Mouse (Mus musculus): Measurements from ENCODE around the gene Ank3. TPM values are rescaled to one million over a fixed set of nuclear protein-coding genes. Genes with fewer than 3 reads are reported as not detected.

The Ank3 gene
- polyA plus RNA-seq, 1 experiment, result 1.2 TPM

DNA sequence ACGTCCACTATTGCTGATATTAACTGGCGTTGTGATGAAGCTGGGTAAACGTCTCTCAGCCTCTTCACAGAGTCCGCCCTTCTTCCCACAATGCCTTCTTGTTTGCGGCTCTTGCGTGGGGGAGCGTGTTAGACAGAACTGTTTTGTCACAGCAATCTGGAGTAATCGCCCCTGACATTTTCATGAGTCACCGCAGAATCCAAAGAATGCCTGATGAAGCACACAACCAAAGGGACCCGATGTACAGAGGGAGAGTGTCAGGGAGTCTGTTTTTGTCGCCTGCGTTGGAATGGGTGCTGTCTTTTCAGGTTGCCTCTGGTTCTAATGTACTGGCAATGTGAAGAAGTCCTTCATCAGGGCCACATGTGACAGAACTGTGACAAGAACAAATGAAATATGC lies 181.0 kb downstream of the Ank3 start:
- no peak overlapping the region for H3K27ac ChIP-seq (ENCODE audit: insufficient read depth, low read length)
- H3K36me3 ChIP-seq (ENCODE audit: control insufficient read depth, insufficient read depth, low read length), result no peaks in the 10 kb centered on the region
- WGBS, result 83% methylated on average over 12 of the region's 12 CpGs
- no peaks in the 10 kb centered on the region for H3K4me1 ChIP-seq (ENCODE audit: control insufficient read depth, insufficient read depth, insufficient read length)
- TF ChIP-seq CTCF (IDR thresholded peaks at IDR 0.05; ENCODE audit: extremely low read depth, insufficient read depth, insufficient read length, insufficient replicate concordance), result no peak
- TF ChIP-seq POLR2A (IDR thresholded peaks at IDR 0.05; ENCODE audit: low read depth, low read length), result no peak
- H3K27me3 ChIP-seq (ENCODE audit: control insufficient read depth, insufficient read depth, low read length), result no peaks in the 10 kb centered on the region
- H3K4me3 ChIP-seq (ENCODE audit: extremely low read depth, insufficient read depth, insufficient read length), result no peak overlapping the region
- DNase-seq (ENCODE audit: low read depth in 1 of 2, low spot score in 2 of 2), result no peak

DNA sequence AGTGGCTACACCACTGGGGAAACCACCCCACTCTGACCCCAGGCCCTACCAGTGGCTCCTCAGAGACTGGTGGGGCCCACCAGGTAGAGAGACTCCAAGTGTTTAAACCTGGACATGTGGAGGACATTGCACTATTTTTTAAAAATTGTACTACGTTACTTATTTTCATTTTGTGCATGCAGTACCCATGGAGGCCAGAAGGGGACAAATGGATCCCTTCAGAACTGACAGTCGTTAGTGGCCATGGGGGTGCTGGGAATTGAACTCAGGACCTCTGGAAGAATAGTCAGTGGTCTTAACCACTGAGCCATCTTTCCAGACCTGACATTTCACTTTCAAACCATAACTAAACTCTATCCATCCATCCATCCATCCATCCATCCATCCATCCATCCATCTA lies 183.0 kb downstream of the Ank3 start:
- no peak for DNase-seq (ENCODE audit: low read depth in 1 of 2, low spot score in 2 of 2)
- WGBS, result 88% methylated on average over 2 of the region's 2 CpGs
- TF ChIP-seq POLR2A (IDR thresholded peaks at IDR 0.05; ENCODE audit: low read depth, low read length), result no peak
- no peak for TF ChIP-seq CTCF (IDR thresholded peaks at IDR 0.05; ENCODE audit: extremely low read depth, insufficient read depth, insufficient read length, insufficient replicate concordance)
- Histone ChIP-seq H3K36me3 (ENCODE audit: control insufficient read depth, insufficient read depth, low read length) (no peaks in the 10 kb centered on the region), H3K4me3 (ENCODE audit: extremely low read depth, insufficient read depth, insufficient read length) (no peak overlapping the region), H3K27ac (ENCODE audit: insufficient read depth, low read length) (no peak overlapping the region), H3K27me3 (ENCODE audit: control insufficient read depth, insufficient read depth, low read length) (no peaks in the 10 kb centered on the region), H3K4me1 (ENCODE audit: control insufficient read depth, insufficient read depth, insufficient read length) (no peaks in the 10 kb centered on the region)

DNA sequence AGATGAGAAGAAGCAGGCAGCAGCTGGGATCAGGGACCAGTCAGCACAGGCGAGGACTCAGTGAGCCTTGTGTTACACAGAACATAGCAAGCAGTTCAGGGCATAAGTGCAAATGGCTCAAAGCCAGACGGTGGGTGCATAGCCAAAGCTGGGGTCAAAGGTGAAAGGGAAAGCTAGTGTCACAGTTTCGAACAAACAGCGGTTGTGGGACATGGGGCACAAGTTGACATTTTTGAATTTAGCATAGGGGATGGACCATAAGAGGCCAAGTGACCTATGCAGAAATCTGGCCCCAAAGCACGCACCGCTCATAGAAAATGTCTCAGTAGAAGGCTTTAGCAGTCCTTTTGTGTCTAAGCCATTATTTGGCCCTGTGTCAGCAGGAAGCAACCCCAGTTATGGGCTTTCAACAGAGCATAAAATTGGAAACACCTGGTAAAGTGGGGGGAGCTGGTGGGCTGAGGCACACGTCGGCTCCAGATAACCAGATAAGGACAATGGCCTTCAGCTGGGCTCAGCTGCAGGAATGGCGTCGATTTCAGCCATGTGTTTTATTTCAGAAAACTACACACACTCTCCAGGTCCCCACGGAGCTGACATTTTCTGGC lies 185.4 kb downstream of the Ank3 start:
- H3K27me3 ChIP-seq (ENCODE audit: control insufficient read depth, insufficient read depth, low read length), result no peaks in the 10 kb centered on the region
- DNase-seq (ENCODE audit: low read depth in 1 of 2, low spot score in 2 of 2), result no peak
- no peak overlapping the region for H3K27ac ChIP-seq (ENCODE audit: insufficient read depth, low read length)
- H3K4me3 ChIP-seq (ENCODE audit: extremely low read depth, insufficient read depth, insufficient read length), result no peak overlapping the region
- no peaks in the 10 kb centered on the region for H3K36me3 ChIP-seq (ENCODE audit: control insufficient read depth, insufficient read depth, low read length)
- TF ChIP-seq CTCF (IDR thresholded peaks at IDR 0.05; ENCODE audit: extremely low read depth, insufficient read depth, insufficient read length, insufficient replicate concordance), result no peak
- no peak for TF ChIP-seq POLR2A (IDR thresholded peaks at IDR 0.05; ENCODE audit: low read depth, low read length)
- no peaks in the 10 kb centered on the region for H3K4me1 ChIP-seq (ENCODE audit: control insufficient read depth, insufficient read depth, insufficient read length)
- whole genome bisulfite sequencing, result 69% methylated on average over 11 of the region's 11 CpGs

DNA sequence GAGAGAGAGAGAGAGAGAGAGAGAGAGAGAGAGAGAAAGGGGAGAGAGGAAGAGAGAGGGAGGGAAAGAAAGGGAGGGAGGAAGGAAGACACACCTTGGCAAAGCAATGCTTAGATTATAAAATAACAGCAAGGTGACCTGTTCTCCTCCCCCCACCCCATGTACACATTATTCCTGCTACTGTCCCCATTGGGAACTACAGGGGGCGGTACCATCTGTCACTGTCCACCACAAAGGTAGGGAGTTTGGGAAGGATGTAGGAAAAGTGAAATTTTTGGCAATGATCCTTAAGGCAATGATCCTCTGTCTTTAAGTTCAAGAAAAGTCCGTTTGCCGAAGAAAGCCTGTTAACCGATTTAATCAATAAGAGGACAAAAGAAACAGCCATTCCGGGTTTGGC lies 186.0 kb downstream of the Ank3 start:
- TF ChIP-seq POLR2A (IDR thresholded peaks at IDR 0.05; ENCODE audit: low read depth, low read length), result no peak
- no peak for TF ChIP-seq CTCF (IDR thresholded peaks at IDR 0.05; ENCODE audit: extremely low read depth, insufficient read depth, insufficient read length, insufficient replicate concordance)
- no peak for DNase-seq (ENCODE audit: low read depth in 1 of 2, low spot score in 2 of 2)
- no peaks in the 10 kb centered on the region for H3K4me1 ChIP-seq (ENCODE audit: control insufficient read depth, insufficient read depth, insufficient read length)
- 89% methylated on average over 5 of the region's 5 CpGs for WGBS
- no peaks in the 10 kb centered on the region for H3K27me3 ChIP-seq (ENCODE audit: control insufficient read depth, insufficient read depth, low read length)
- H3K4me3 ChIP-seq (ENCODE audit: extremely low read depth, insufficient read depth, insufficient read length), result no peak overlapping the region
- no peak overlapping the region for H3K27ac ChIP-seq (ENCODE audit: insufficient read depth, low read length)
- H3K36me3 ChIP-seq (ENCODE audit: control insufficient read depth, insufficient read depth, low read length), result no peaks in the 10 kb centered on the region

DNA sequence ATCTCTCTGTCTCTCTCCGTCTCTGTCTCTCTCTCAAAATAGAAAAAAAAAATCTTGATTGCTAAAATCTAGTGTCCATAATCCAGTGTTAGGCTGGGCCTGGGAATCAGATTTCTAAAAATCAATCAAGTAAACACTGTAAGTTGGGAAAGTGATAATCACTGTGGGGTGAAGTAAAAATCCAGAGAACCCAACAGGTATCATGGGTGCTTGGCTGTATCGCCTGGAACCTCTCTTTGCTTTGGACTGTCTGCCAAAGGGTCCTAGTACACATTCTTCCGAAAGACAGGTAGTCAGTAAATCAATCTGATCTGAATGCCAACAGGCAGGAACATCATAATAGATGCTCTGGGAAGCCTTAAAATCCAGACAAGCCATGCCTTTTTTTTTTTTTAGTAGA lies 186.7 kb downstream of the Ank3 start:
- Histone ChIP-seq H3K27ac (ENCODE audit: insufficient read depth, low read length) (no peak overlapping the region), H3K4me3 (ENCODE audit: extremely low read depth, insufficient read depth, insufficient read length) (no peak overlapping the region)
- WGBS, result 89% methylated on average over 3 of the region's 3 CpGs

DNA sequence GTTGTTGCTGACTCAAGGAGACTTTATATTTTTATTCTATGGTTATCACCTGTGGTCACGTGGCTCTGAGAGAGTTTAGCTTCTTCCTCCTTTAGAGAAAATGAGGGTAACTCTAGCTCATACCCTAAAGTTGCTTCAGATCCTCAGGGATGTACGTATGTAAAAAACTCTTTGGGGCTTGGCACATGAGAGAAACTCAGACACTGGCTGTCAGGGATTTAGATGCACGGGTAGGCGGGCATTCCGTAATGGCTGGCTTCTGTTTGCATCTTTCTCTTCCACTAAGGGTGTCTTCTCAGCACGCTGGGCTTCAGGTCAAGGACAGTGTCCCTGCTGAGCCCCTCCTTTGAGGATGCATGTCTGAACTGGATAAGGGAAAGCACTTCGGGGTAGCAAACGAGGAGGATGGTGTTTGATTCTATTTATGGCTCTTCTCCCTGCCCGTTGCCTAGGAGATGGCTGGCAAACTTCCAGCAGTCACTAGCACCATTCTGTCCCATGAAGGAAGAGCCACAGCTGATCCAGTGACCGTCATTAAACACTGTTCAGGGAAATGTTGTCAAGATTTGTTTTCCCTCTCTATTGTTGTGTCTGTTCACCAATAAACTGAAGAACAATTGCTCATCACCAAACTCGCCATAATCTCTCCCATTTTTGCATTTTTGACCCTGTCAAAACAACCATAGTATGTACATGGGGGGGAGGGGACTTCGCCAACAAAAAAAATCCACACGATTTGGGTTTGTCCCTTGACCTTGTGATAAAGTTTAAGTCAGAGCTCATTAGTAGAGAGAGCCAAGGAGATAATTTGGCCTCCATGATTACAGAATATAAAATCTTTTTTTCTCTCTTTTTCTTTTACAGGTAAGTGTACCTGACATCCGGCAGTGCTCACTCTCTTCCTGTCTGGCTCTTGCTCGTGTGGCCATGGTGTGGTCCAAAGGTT lies 195.9 kb downstream of the Ank3 start:
- whole genome bisulfite sequencing, result 61% methylated on average over 15 of the region's 15 CpGs
- TF ChIP-seq POLR2A (IDR thresholded peaks at IDR 0.05; ENCODE audit: low read depth, low read length), result no peak
- no peak for TF ChIP-seq CTCF (IDR thresholded peaks at IDR 0.05; ENCODE audit: extremely low read depth, insufficient read depth, insufficient read length, insufficient replicate concordance)
- Histone ChIP-seq H3K27me3 (ENCODE audit: control insufficient read depth, insufficient read depth, low read length) (no peaks in the 10 kb centered on the region), H3K4me3 (ENCODE audit: extremely low read depth, insufficient read depth, insufficient read length) (no peak overlapping the region), H3K36me3 (ENCODE audit: control insufficient read depth, insufficient read depth, low read length) (no peaks in the 10 kb centered on the region), H3K4me1 (ENCODE audit: control insufficient read depth, insufficient read depth, insufficient read length) (no peaks in the 10 kb centered on the region), H3K27ac (ENCODE audit: insufficient read depth, low read length) (no peak overlapping the region)
- no peak for DNase-seq (ENCODE audit: low read depth in 1 of 2, low spot score in 2 of 2)

More for the DNA sequence above, 186.7 kb downstream of the Ank3 start:
- Histone ChIP-seq H3K4me1 (ENCODE audit: control insufficient read depth, insufficient read depth, insufficient read length) (no peaks in the 10 kb centered on the region), H3K36me3 (ENCODE audit: control insufficient read depth, insufficient read depth, low read length) (no peaks in the 10 kb centered on the region), H3K27me3 (ENCODE audit: control insufficient read depth, insufficient read depth, low read length) (no peaks in the 10 kb centered on the region)
- TF ChIP-seq CTCF (IDR thresholded peaks at IDR 0.05; ENCODE audit: extremely low read depth, insufficient read depth, insufficient read length, insufficient replicate concordance) (no peak), POLR2A (IDR thresholded peaks at IDR 0.05; ENCODE audit: low read depth, low read length) (no peak)
- DNase-seq (ENCODE audit: low read depth in 1 of 2, low spot score in 2 of 2), result no peak

DNA sequence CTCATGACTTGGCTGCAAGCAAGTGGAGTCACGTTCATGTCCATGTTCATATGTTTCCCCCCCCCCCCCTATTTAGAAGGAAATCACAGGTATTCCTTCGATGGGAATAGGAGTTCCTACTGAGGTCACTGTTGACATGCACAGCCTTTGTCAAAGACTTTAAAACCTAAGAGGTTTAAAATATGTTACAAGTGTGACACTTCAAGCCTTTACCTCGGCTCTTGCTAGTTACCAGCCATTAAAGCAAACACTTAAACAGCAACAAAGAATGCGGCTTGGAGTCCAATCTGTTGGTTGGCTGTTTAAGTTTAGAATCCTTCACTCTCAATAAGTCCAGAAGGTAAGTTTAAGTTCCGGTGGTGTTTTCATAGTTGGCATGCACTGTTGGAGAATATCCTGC lies 196.9 kb downstream of the Ank3 start:
- no peak for DNase-seq (ENCODE audit: low read depth in 1 of 2, low spot score in 2 of 2)
- H3K27me3 ChIP-seq (ENCODE audit: control insufficient read depth, insufficient read depth, low read length), result no peaks in the 10 kb centered on the region
- H3K4me1 ChIP-seq (ENCODE audit: control insufficient read depth, insufficient read depth, insufficient read length), result no peaks in the 10 kb centered on the region
- H3K4me3 ChIP-seq (ENCODE audit: extremely low read depth, insufficient read depth, insufficient read length), result no peak overlapping the region
- TF ChIP-seq POLR2A (IDR thresholded peaks at IDR 0.05; ENCODE audit: low read depth, low read length) (no peak), CTCF (IDR thresholded peaks at IDR 0.05; ENCODE audit: extremely low read depth, insufficient read depth, insufficient read length, insufficient replicate concordance) (no peak)
- 84% methylated on average over 5 of the region's 5 CpGs for WGBS
- H3K27ac ChIP-seq (ENCODE audit: insufficient read depth, low read length), result no peak overlapping the region
- H3K36me3 ChIP-seq (ENCODE audit: control insufficient read depth, insufficient read depth, low read length), result no peaks in the 10 kb centered on the region

Data from spleen, adult 2 months (tissue).